Mouse (Mus musculus) heart, adult 2 months (tissue): ENCODE results near the gene Smndc1.

Experiments
- CTCF ChIP-seq: fragments of 200-600 bp; IDR thresholded peaks from 2 replicates; pipeline ENCODE4 v1.8.1; 2022; ENCODE audit warnings: antibody characterized with exemption, mild to moderate bottlenecking, moderate library complexity
- EP300 ChIP-seq: fragments of 200-500 bp; IDR thresholded peaks from 2 replicates; pipeline ENCODE4 v1.6.1; 2011; ENCODE audit warnings: low read depth, low read length, control low read depth; ENCODE audit not compliant: insufficient read depth
- POLR2A ChIP-seq: fragments of 200-500 bp; IDR thresholded peaks from 2 replicates; pipeline ENCODE4 v1.6.1; 2011; ENCODE audit warnings: mild to moderate bottlenecking, low read depth, low read length, control low read depth; ENCODE audit not compliant: insufficient read depth

GRCm38 (mm10) chr19:53421583-53422188 lies 31.3 kb upstream of the Smndc1 start:
- TF ChIP-seq POLR2A = no peak
- no peak for TF ChIP-seq EP300
- TF ChIP-seq CTCF = no peak
